Mouse (Mus musculus): Measurements from ENCODE around the gene Gm49396. TPM values are rescaled to one million over a fixed set of nuclear protein-coding genes. Genes with fewer than 3 reads are reported as not detected.

Gene Gm49396
- total RNA-seq, 4 experiments from 2014 or later = 0.56 to 1.9 (median 1.5) TPM

DNA sequence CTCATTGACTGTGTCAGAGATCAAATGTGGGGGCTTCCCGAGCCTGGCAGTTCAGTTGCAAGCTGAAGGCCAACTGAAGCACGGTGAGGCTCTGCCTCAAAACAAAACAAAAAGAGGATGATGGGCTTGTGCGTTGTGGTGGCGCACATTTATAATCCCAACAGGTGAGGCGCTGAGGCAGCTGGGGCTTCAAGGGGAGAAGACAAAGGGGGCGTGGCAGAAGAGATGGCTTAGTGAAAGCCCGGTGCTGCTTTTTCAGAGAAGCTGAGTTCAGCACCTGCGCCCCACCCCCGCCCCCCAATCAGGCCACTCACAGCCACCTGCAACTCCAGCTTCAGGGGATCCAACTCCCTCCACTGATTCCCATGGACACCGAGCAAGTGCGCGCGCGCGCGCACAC, 45.3 kb downstream of the Gm49396 start:
- DNase-seq (ENCODE audit: low spot score in 2 of 2) = no peak

DNA sequence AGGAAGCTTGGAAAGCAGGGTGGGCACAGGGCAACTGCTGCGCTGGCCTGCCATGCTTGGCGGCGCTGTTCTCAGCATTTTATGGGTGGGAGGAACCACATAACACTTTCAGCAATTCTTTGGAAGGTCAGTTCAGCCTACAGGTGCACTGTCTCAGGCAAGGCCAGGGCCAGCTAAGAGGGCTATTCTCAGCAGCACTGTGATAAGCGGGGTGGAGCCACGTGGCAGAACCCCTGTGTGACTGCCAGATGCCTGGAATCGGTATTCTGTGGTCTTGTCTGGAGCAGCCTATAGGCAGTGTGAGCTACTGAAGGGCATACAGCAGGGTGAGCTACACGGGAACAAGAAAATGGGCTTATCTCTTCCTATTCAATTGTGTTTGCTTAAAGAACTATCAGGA, 46.9 kb downstream of the Gm49396 start:
- DNase-seq (ENCODE audit: low spot score in 2 of 2) = no peak

DNA sequence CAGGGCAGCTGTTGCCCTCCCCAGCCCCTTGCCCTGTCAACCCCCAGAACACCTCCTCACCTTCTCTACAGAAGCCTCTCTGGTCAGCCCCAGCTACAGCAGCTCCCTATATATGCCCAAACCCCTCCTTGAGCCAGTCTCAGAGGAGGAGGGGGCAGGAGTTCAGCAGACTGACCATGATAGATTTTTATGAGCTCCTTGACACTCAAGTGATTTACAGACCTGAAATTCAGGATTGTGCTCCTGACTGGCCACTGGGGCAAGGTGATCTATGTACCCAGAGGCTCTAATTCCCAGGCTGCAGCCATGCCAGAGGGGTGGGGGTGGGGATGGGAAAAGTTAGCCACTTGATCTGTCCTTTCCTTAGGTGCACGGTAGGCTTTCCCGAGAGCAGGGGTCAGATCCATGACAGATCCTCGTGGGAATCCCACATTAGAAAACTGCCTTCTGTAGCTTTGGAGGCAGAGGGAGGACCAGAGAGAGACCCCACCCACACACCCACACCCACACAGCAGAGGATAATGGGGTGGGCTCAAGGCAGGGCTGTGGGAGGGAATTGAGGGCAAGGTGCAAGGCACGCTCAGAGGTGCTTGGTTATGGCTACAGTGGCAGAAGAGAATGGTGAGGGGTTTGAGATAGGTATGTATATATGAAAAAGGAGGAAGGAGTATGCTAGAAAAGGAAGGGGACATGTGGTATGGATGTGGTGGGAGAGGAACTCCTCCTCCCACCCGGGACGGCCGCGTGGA, 49.7 kb downstream of the Gm49396 start, which contains the start of gene Upk1a:
Gene Upk1a (minus strand): TSS at position 194 of the 749 bp plus-strand sequence.
- no peak for DNase-seq (ENCODE audit: low spot score in 2 of 2)

DNA sequence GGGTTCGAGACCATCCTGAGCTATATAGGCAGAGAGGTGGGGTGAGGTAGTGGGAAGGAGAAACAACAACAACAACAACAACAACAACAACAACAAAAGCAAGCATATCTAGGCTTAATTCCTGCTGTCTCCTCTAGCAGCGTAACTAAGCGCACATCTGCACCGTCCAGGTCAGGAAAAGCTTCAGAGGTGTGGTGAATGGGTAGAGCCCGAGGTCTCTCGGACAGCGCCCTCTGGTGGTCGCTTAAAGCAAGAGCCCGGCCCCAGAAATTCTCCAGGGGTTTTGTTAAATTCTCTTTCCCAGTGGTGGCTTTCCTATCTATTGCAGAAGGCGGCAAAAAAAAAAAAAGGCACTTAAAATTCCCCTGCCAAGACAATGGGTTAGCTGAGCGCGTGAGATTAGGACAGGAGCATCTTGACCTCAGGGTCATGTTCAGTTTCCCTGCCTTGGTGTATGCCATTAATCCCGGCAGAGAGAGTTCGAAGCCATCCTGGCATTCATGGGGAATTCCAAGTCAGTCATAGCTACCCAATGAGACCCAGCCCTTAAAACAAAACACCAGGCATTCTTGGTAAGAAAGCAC, 50.5 kb downstream of the Gm49396 start:
- peak; percentile 27 to 33 for DNase-seq (ENCODE audit: low spot score in 2 of 2)

DNA sequence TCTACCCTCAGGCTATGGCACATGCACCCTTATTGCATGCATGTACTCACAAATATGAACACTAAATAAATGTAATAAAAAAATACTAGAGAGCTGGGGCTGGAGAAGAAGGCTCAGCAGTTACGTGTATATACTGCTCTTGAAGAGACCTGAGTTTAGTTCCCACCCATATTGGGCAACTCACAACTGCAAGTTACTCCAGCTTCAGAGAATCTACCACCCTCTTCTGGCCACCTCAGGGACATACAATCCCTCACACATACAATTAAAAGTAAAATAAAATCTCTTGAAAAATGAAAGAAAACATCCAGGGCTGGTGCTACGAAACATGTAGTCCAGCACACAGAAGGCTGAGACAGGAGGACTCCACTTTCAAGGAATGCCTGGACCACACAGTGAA, 51.3 kb downstream of the Gm49396 start:
- DNase-seq (ENCODE audit: low spot score in 2 of 2) = no peak

DNA sequence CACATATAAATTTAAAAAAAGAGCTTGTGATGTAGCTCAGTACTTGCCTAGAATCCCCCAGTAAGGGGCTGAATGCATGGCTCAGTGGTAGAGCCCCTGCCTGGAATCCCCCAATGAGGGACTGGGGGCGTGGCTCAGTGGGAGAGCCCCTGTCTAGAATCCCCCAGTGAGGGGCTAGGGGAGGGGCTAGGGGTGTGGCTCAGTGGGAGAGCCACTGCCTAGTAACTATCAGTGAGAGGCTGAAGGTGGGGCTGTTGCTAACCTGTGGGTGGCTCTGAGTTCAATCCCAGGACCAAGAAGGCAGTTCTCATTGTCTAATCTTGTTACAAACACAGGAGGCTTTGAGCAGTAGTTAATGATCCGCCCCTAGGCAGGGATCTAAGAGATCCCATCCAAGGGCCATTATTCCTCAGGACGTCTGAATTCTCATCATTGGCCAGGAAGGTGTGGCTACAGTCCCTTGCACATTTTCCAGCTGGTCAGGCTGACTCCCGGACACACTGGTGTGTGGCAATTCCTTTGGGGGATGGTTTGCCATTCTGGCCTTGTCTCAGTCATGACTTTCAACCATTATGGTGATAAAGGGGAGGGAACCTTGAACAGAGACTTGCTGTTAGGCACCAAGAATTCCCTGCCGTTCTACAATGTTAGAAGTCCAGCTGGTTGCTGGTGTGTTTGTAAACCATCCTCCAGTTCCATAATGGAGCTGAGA, 52.1 kb downstream of the Gm49396 start:
- no peak for DNase-seq (ENCODE audit: low spot score in 2 of 2)

Small RNA genes lying within 50 kb of the gene (microRNA-seq; reads per million reads assigned to microRNA genes)
- 5.0 reads per million for gene Gm38670
- gene Mir3569 = not detected

Other genes with a start within 250 kb of the Gm49396 start
- 1 to 10 TPM in 2 of 4 experiments, under 1 TPM in 1, not detected in 1; 0.73 to 1.7 (median 1.3) TPM for gene Syne4, start 248.5 kb upstream of the Gm49396 start, total RNA-seq (2022)
- under 1 TPM; 0.32 to 0.92 (median 0.53) TPM for gene E130208F15Rik, start 241.6 kb upstream of the Gm49396 start, total RNA-seq (2022)
- 1 to 10 TPM; 5.9 to 8.7 (median 7.5) TPM for gene Sdhaf1, start 239.4 kb upstream of the Gm49396 start, total RNA-seq (2022)
- 1 to 10 TPM; 4.5 to 7.5 (median 5.6) TPM for gene Lrfn3, start 200.6 kb upstream of the Gm49396 start, total RNA-seq (2022)
- 1 to 10 TPM in 2 of 4 experiments, under 1 TPM in 2; 0.82 to 5.5 (median 2.1) TPM for gene Tyrobp, start 149.6 kb upstream of the Gm49396 start, total RNA-seq (2022)
- not detected for gene Hcst, start 143.5 kb upstream of the Gm49396 start, total RNA-seq (2022)
- gene Nfkbid, start 141.6 kb upstream of the Gm49396 start, total RNA-seq (2022) = under 1 TPM in 1 of 4 experiments, not detected in 3; 0.40 TPM
- 1 to 10 TPM in 1 of 4 experiments, under 1 TPM in 3; 0.46 to 1.5 (median 0.71) TPM for gene Aplp1, start 117.8 kb upstream of the Gm49396 start, total RNA-seq (2022)
- gene Kirrel2, start 105.7 kb upstream of the Gm49396 start, total RNA-seq (2022) = not detected
- gene Nphs1, start 105.0 kb upstream of the Gm49396 start, total RNA-seq (2022) = not detected
- not detected for gene Prodh2, start 69.7 kb upstream of the Gm49396 start, total RNA-seq (2022)
- gene Arhgap33, start 28.3 kb upstream of the Gm49396 start, total RNA-seq (2022) = under 1 TPM; 0.09 to 0.72 (median 0.27) TPM
- gene Hspb6, start 11.2 kb upstream of the Gm49396 start, total RNA-seq (2022) = 1,000 to 10,000 TPM in 3 of 4 experiments, 100 to 1,000 TPM in 1; 959 to 1,157 (median 1,030) TPM
- 1 to 10 TPM; 2.6 to 6.2 (median 3.7) TPM for gene Proser3, start 11.0 kb upstream of the Gm49396 start, total RNA-seq (2022)
- 10 to 100 TPM in 3 of 4 experiments, 1 to 10 TPM in 1; 8.1 to 12.4 (median 11.0) TPM for gene Lin37, start 3.5 kb upstream of the Gm49396 start, total RNA-seq (2022)
- gene U2af1l4, start within 50 bp of the Gm49396 start, total RNA-seq (2022) = 10 to 100 TPM; 53.4 to 57.5 (median 56.9) TPM
- gene Psenen, start 283 bp downstream of the Gm49396 start, total RNA-seq (2022) = 100 to 1,000 TPM; 140 to 149 (median 146) TPM
- gene Igflr1, start 2.1 kb downstream of the Gm49396 start, total RNA-seq (2022) = under 1 TPM; 0.31 to 0.85 (median 0.65) TPM
- gene Kmt2b, start 25.4 kb downstream of the Gm49396 start, total RNA-seq (2022) = 10 to 100 TPM; 10.9 to 15.2 (median 13.0) TPM
- not detected for gene Zbtb32, start 35.6 kb downstream of the Gm49396 start, total RNA-seq (2022)
- gene Upk1a, start 49.5 kb downstream of the Gm49396 start, total RNA-seq (2022) = under 1 TPM in 1 of 4 experiments, not detected in 3; 0.20 TPM
- 1,000 to 10,000 TPM; 1,165 to 1,556 (median 1,355) TPM for gene Cox6b1, start 62.8 kb downstream of the Gm49396 start, total RNA-seq (2022)
- gene Etv2, start 72.5 kb downstream of the Gm49396 start, total RNA-seq (2022) = not detected
- gene Rbm42, start 87.0 kb downstream of the Gm49396 start, total RNA-seq (2022) = 10 to 100 TPM; 35.6 to 41.1 (median 38.5) TPM
- gene Haus5, start 101.7 kb downstream of the Gm49396 start, total RNA-seq (2022) = 1 to 10 TPM; 2.0 to 4.3 (median 4.0) TPM
- gene Pmis2, start 108.3 kb downstream of the Gm49396 start, total RNA-seq (2022) = 1 to 10 TPM; 1.9 to 3.4 (median 2.9) TPM
- gene 2200002J24Rik, start 135.6 kb downstream of the Gm49396 start, total RNA-seq (2022) = not detected
- gene Atp4a, start 148.9 kb downstream of the Gm49396 start, total RNA-seq (2022) = 1 to 10 TPM in 1 of 4 experiments, under 1 TPM in 1, not detected in 2; 0.31 to 1.4 TPM
- 100 to 1,000 TPM; 215 to 260 (median 249) TPM for gene Tmem147, start 166.2 kb downstream of the Gm49396 start, total RNA-seq (2022)
- gene Gapdhs, start 180.3 kb downstream of the Gm49396 start, total RNA-seq (2022) = not detected
- 1 to 10 TPM in 2 of 4 experiments, under 1 TPM in 2; 0.53 to 2.0 (median 1.4) TPM for gene Sbsn, start 188.1 kb downstream of the Gm49396 start, total RNA-seq (2022)
- 1 to 10 TPM in 1 of 4 experiments, under 1 TPM in 1, not detected in 2; 0.48 to 1.0 TPM for gene Dmkn, start 200.4 kb downstream of the Gm49396 start, total RNA-seq (2022)
- gene Krtdap, start 224.6 kb downstream of the Gm49396 start, total RNA-seq (2022) = 1 to 10 TPM in 3 of 4 experiments, not detected in 1; 1.7 to 3.5 (median 2.0) TPM

Data from gastrocnemius, adult 8-10 months (tissue).